Mouse (Mus musculus): ENCODE results near the gene Mfsd1.

- TF ChIP-seq CTCF (IDR thresholded peaks at IDR 0.05; ENCODE audit: insufficient read depth, low read depth, low read length) (no peak), POLR2A (IDR thresholded peaks at IDR 0.05; ENCODE audit: insufficient read depth, low read depth, low read length) (no peak)
Observed at GRCm38 (mm10) chr3:67564731-67565357, 17.7 kb upstream of the Mfsd1 start.
